ENCODE assay signal across 13 mouse cellular contexts in the genomic region with DNA sequence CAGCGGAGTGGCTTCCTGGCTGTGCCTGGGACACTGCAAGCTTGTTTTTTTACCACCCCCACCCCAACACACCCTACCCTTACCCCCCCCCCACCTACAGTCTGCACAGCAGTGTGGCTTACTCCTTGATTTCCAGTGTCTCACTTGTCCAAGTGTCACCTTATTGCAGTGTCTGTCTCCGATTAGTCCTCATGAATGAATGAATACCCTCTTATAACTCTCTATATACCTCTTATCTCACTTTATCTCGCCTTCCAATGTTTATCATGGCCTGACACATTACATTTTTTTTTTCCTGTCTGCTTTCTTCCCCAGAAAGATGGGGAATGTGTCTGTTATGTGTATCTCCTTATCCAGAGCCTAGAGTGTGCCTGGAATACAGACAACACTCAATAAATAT. TPM values are rescaled to one million over a fixed set of nuclear protein-coding genes. Genes with fewer than 3 reads are reported as not detected.
"Had no signal": no experiment of that assay in that cellular context is flagged by ENCODE, and none has a peak within 500 bp of the region (broad histone marks: within the 10 kb centered on the region; RNA-seq: fewer than 3 reads in every experiment).

No protein-coding gene starts in this region.

- H3K4me2 ChIP-seq: limb, embryonic 13.5 days; liver, embryonic 15.5 days; neural tube, embryonic 15.5 days had no signal

- H3K36me3 ChIP-seq: limb, embryonic 13.5 days; liver, embryonic 15.5 days; midbrain, embryonic 10.5 days; neural tube, embryonic 15.5 days had no signal

- H3K9me3 ChIP-seq: limb, embryonic 13.5 days; liver, embryonic 15.5 days; midbrain, embryonic 10.5 days; neural tube, embryonic 15.5 days had no signal

- H3K27ac ChIP-seq: kidney, postnatal 0 days; limb, embryonic 13.5 days; liver, embryonic 15.5 days; macrophage; midbrain, embryonic 10.5 days; neural tube, embryonic 15.5 days had no signal

- H3K27me3 ChIP-seq: limb, embryonic 13.5 days; liver, embryonic 15.5 days; neural tube, embryonic 15.5 days had no signal

- H3K4me3 ChIP-seq: limb, embryonic 13.5 days; liver, embryonic 15.5 days; midbrain, embryonic 10.5 days; myocyte; neural tube, embryonic 15.5 days had no signal

- DNase-seq: kidney, adult 11 months; kidney, adult 9 months; left cerebral cortex, postnatal 4 days; right cerebral cortex, adult 18-20 months; right cerebral cortex, postnatal 25 days; thymus, postnatal 4 days had no signal

- H3K9ac ChIP-seq: limb, embryonic 13.5 days; liver, embryonic 15.5 days; neural tube, embryonic 15.5 days had no signal

RNA-seq across cellular contexts. Expression of gene Kit, which starts 38.6 kb away (rescaled TPM):
- polyA plus RNA-seq: myocyte had no signal
